In the genomic region with DNA sequence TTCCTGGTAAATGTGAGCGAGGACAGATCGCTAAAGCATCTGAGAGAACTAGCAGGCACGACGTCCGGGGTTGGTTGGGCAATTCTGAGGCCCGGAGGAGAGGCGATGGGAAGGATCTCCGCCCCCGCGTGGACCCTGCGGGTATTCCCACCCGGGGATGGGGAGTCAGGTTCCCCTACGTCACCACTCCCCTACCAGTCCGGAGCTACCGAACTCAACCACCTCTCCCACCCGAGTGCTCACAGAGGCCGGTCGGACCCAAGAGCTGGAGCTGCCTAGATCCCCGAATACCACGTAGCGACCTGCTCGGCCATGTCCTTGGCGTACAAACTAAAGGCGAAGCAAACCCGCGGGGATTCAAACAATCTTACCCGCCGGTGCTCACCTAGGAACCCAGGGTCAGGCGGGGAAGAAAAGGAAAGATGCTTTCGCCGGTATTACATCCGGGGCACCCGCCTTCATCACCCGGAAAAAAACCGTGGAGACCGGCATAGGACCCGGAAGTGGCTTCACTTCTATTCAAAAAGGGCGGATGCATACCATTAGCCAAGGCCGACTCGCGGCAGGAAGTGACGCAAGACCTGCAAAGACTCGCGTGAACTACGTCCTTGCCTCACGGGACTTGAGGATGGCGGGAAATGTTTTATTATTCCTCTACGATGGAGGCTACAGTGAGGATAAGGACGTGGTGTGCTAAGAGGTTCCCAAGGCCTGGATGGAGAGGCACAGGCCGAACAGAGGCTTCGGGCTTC, we compare ENCODE assay signal across 8 mouse cellular contexts. TPM values are rescaled to one million over a fixed set of nuclear protein-coding genes. Genes with fewer than 3 reads are reported as not detected.
DNase-seq lines count a peak whose midpoint lies in the region; ATAC-seq lines count a peak whose summit lies in the region.

A gene (minus strand): TSS at position 507 of the 752 bp plus-strand sequence.

- H3K27me3 ChIP-seq in hindbrain, embryonic 16.5 days (replicated peaks; ENCODE audit: control insufficient read depth, insufficient read depth, low read length) = no peaks in the 10 kb centered on the region

- DNase-seq in WW6 (ENCODE audit: low read depth, low spot score) = peak; percentile 88
- peak; percentile 88 to 93 for DNase-seq in cerebellum, postnatal 4 days (ENCODE audit: low spot score in 2 of 2)
- peak; percentile 97 for DNase-seq in gastrocnemius, adult 18-20 months (ENCODE audit: low spot score)
- peak; percentile 95 for DNase-seq in left cerebral cortex, adult 18-20 months (ENCODE audit: low spot score in 2 of 2)
- peak; percentile 98 for DNase-seq in right cerebral cortex, adult 18-20 months
- peak; percentile 84 for DNase-seq in urinary bladder, postnatal 10 days (ENCODE audit: low spot score)

- peaks cover 30% of the 10 kb centered on the region for H3K79me2 ChIP-seq in macrophage (ENCODE audit: inconsistent target)

- peak within 1 kb of the TSS; percentile 80 for H3K9ac ChIP-seq in hindbrain, embryonic 16.5 days (ENCODE audit: low read depth, low read length)

- H3K27ac ChIP-seq in hindbrain, embryonic 16.5 days (ENCODE audit: low read depth, low read length) = peak within 1 kb of the TSS; percentile 87
- peak within 1 kb of the TSS; percentile 73 for H3K27ac ChIP-seq in macrophage

- WGBS in hindbrain, embryonic 16.5 days = under 1% methylated on average over 51 of the region's 51 CpGs
- under 1% methylated on average over 48 of the region's 51 CpGs for WGBS in macrophage (ENCODE audit: missing documents)

- H3K9me3 ChIP-seq in hindbrain, embryonic 16.5 days (ENCODE audit: control insufficient read depth, low read length) = no peaks in the 10 kb centered on the region

- H3K4me2 ChIP-seq in hindbrain, embryonic 16.5 days (ENCODE audit: low read length) = peak within 1 kb of the TSS; percentile 92

- peaks cover 17% of the 10 kb centered on the region for H3K4me1 ChIP-seq in hindbrain, embryonic 16.5 days (ENCODE audit: control insufficient read depth, insufficient read depth, low read depth, low read length)

- ATAC-seq in hindbrain, embryonic 16.5 days = peak; percentile 98

- peaks cover 49% of the 10 kb centered on the region for H3K36me3 ChIP-seq in hindbrain, embryonic 16.5 days (ENCODE audit: control insufficient read depth, insufficient read depth, low read length)
- H3K36me3 ChIP-seq in macrophage (ENCODE audit: inconsistent target) = peaks cover 60% of the 10 kb centered on the region

- peak within 1 kb of the TSS; percentile 71 for H3K4me3 ChIP-seq in hindbrain, embryonic 16.5 days (ENCODE audit: low read length)
- H3K4me3 ChIP-seq in macrophage (ENCODE audit: inconsistent target) = peak within 1 kb of the TSS; percentile 96

RNA-seq across cellular contexts. Expression of the gene that starts here (rescaled TPM):
- total RNA-seq in gastrocnemius, adult 18-20 months (2021) = 10 to 100 TPM; 25.1 to 26.8 TPM
- polyA plus RNA-seq in hindbrain, embryonic 16.5 days (2015; fragmentation: Nextera tagmentation; extraction: Ambion mirVana) = 70.4 and 72.7 TPM in 2 replicates
- total RNA-seq in left cerebral cortex, adult 18-20 months (2021) = 10 to 100 TPM; 88.0 to 90.2 TPM
- 100 to 1,000 TPM in 3 of 26 experiments, 10 to 100 TPM in 23; 29.8 to 112 (median 68.5) TPM for total RNA-seq in macrophage (2018; cell fraction: chromatin; rRNA removed)
- 10 to 100 TPM; 22.4 to 51.5 (median 39.4) TPM for total RNA-seq in macrophage (2018; cell fraction: cytosol; rRNA removed)
- total RNA-seq in macrophage (2018; cell fraction: nucleus; rRNA removed) = 10 to 100 TPM; 39.2 to 86.4 (median 59.9) TPM
- polyA plus RNA-seq in macrophage (2018) = 36.2 to 55.7 TPM (median 41.4 TPM) in 3 replicates

Comparison
In these comparisons a context has a peak if more than half of its experiments do, and no peak if none do; other contexts are left out.
1. Peak in every context shown above with its lines: DNase-seq, ATAC-seq, H3K4me3 ChIP-seq and H3K27ac ChIP-seq.